Mouse (Mus musculus): ENCODE measurements around the gene Fam172a. TPM values are rescaled to one million over a fixed set of nuclear protein-coding genes. Genes with fewer than 3 reads are reported as not detected.

The Fam172a gene
- total RNA-seq, 2 experiments from 2014 or later: 19.3 to 40.4 TPM

DNA sequence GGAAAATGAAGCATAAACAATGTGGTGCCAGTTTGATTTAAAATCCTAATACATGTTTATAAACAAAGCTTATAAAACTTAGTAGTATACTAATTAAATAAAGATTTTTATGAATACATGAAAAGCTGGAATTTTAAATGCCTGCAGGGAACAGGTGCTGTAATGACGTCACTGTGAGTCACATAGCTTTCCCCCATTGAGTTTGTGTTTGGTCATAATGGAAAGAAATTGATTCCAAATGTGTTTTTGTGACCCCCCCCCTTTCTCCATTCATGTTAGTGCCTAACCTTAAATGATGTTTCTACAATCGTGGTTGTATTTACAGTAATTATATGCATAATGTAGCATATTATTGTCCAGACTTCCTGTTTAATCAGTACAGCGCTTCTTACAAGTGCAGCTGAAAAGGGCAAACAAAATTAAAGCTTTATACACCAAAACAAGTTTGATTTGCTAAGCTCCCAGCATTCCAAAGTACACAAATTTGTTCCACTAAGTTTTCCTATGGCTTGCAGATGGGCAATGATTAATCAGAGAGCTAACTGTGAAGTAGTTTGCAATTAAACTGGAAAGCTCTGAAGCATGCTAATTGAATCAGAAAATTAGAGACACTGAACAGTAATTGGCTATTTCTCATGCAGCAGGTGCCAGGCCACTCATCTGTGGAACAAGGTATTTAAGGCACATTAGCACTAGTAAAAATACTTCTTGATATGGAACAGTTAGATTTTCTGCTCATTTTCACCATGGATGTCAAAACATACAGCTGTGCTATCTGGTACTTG is 398.1 kb downstream of the Fam172a start:
- no peak for ATAC-seq (ENCODE audit: poor library complexity, severe bottlenecking)

DNA sequence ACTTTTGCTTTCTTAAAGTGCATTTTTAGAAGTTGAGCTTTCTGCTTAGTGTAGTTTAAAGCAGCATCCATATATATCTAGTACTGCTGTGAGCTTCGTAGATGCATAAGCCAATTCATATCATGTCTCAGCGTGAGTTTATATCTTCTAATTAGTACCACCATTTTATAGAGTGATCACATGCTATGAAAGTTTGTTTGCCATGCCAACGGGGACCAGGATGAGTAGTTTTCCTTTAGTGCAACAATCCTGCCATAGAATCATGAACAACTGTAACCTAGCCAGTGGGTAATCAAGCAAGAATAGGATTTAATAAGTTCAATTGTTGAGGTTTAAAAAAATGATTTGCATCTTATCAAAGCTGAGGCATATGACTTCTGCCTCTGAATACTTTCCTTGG is 398.8 kb downstream of the Fam172a start:
- ATAC-seq (ENCODE audit: poor library complexity, severe bottlenecking): no peak

DNA sequence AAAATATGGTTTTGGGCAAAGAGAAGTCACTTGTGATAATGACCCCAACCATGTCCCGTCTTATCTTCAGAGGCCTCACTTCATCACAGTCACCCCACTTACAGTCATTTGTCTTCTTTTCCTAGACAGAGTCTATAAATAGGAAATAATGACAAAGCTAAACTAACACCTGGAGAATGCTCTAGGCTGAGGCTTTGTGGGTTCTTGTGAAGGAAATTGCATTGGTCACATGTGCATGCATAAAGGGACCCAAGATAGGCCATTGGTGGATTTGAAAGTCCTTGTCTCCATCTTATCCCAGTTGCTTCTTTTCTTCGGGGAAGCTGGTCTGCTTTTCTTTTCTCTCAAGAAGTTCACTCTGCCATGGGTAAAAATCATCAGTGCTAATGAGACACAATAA is 400.5 kb downstream of the Fam172a start:
- no peak for ATAC-seq (ENCODE audit: poor library complexity, severe bottlenecking)

DNA sequence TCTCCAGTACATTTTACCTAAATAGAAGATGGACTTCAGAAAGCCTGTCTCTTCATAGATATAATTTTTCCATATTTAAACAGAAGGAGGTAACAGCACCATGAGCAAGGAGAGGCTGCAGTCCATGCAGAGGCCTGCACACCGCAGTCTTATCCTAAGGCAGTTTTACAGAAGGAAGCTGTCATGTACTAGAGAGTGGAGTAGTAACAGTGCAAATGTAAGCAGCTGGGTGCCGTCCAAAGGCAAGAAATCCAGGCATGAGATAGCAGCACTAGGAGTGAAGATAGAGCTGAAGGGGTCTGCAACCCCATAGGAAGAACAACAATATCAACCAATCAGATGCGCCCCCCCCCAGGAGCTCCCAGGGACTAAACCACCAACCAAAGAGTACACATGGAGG is 403.0 kb downstream of the Fam172a start:
- no peak for ATAC-seq (ENCODE audit: poor library complexity, severe bottlenecking)

DNA sequence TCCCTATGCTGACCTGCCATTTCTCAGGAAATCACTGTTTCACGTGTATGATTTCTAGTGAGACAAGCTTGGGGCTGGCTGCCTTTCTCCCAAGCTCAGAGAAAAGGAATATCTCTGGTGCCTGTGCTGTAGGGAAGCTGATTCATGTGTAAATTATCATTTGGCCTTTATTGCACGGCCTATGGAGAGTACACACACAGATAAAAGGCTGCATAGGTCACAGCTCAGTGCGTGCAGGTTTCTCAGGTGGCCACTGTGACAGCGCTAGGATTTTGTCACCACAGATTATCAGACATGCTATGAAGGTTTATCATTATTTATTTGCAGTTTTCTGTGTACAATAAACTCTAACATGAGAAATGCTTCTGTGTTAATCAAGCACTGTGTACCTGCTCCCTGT is 408.8 kb downstream of the Fam172a start:
- ATAC-seq (ENCODE audit: poor library complexity, severe bottlenecking): no peak

DNA sequence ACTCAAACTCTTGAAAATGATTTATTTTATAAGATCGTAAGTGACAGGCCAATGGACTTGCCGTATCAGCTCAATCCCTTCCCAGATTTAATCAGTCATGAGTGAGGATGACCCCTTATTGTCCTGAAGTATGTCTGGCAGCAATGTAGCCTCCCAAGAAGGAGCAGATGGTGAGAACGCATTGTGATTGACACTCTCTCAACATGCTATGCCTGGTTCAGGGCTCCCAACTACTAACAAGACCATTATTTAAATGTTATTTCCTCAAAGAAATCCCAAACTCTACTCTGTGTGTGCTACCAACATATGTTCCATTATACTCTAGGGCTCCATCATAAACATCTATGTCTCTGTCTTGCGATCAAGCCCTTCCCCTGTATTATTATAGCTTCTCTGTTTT is 412.1 kb downstream of the Fam172a start:
- no peak for ATAC-seq (ENCODE audit: poor library complexity, severe bottlenecking)

DNA sequence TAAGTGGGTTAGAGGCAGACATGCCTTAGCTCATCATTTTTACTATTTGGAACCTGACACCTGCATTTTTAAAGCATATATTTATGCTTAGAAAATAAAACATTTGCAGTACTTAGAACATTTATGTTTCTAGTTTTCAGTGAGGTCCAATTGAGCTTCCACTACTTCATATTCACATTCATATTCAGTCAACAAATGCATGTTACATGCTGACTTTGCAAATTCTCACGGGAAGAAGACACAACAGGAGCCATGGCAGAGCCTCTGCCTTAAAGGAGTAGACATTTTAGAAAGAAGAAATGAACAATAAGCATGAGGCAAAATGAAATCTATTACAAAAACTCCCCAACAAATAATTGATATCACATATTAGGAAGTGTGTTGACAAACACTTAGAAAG is 416.9 kb downstream of the Fam172a start:
- ATAC-seq (ENCODE audit: poor library complexity, severe bottlenecking): no peak

DNA sequence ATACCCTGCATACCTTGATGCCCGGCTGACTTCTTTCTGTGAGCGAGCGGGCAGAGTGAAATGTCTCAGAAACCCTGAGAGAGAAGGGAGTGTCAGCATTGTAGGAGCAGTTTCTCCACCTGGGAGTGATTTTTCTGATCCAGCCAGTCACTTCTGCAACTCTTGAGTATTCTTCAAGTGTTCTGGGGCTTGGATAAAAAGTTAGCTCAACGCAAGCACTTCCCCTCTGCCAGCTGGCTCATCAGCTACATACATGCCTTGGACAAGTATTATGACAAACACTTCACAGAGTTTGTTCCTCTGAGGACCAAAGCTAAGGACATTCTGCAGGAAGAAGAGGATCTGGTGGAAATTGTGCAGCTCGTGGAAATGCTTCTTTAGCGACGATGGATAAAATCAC is 420.2 kb downstream of the Fam172a start:
- ATAC-seq (ENCODE audit: poor library complexity, severe bottlenecking): no peak

DNA sequence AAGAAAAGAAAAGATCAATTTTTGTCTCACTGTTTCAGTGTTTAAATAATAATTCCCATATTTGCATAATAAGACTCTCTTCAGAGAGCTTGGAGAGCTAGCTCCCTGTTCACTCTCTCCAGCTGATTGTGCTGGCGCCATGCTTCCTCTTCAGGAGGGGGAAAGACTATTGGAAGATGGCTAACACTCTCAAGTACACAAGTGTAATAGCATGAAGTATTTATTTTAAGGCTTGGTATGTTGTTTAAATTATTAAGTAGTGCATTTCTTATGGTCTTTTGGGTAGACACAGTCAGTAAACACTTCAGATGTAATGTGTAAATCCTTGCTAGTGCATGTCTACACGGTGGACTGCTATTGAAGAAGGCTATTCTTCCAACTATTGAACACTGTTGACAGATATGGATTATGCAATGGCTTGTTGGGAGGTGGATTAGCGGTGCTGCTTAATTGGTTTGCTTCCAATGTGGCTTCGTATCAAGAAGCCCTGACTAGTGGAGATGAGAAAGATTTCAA is 422.1 kb downstream of the Fam172a start:
- no peak for ATAC-seq (ENCODE audit: poor library complexity, severe bottlenecking)

DNA sequence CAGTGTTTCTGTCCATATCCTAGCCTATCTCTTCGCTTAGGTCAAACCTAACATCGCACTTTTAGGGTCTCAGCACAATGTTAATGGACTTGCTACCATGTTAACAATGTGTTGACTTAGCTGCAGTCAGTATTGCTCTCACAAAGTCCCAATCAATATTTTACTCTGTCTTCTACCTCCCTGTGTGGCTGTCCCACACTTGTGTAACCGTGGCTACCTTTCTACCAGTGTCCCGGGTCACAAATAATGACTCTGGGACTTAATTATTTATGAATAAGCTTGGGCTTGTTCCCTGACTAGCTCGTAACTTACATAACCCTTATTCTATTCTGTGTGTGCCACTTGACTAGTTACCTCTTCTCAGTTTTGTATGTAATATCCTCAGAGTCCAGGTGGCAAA is 455.6 kb downstream of the Fam172a start:
- ATAC-seq (ENCODE audit: poor library complexity, severe bottlenecking): no peak

DNA sequence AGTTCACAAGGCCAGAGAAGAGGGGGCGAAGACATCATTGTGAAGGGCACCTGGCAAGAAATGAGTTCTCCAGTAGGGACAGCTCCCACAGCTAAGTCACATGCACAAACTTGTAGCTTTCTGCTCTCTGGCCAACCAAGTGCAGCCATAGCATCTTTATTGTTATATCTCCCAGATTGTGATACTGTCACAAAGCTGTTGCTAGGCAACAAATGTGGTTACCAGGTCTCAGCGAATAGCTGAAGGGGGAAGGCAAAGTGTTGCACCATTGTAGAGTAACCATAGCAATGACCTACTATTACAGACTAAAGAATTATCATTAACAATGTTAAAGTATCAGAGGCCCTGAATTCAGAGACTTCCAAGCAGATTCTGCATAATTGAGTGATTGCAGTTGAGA is 460.3 kb downstream of the Fam172a start:
- no peak for ATAC-seq (ENCODE audit: poor library complexity, severe bottlenecking)

DNA sequence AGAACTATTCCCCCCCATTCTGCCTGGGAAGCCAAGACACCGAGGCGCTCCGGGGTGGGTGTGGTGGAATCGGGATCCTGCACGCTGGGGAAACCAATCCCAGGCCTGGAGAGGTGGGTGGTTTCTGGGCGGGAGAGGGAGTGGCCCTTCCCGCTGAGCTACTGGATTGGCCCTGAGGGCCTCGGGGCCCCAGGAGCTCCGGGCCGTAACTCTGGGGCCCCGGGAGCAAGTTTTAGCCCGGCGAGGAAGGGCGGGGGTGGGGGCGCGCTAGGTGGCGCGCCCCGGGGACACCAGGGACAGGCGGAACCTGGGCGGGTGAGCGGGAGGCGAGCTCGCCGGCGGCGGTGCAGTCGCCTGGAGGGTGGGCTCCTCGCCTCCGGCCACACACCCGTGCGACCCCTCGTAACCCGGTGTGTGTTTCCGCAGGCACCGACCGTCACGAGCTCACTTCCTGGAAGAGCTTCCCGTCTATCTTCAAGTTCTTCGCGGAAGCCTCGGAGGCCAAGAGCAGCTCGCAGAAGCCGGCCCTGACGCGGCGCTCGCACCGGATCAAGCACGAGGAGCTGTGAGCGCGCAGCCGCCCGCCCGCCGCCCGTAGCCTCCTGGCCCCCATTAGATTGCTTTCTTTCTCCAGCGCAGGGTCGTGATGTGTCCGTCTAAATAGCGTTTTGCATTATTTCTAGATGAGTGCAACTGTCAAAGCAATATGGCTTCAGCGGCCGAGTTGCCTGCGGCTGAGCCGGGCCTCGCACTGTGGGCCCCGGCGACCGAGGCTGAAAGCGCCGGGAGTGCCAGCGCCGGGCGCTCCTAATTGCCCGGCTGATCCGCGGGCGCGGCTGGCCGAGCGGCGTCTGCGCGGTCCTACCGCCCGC is 461.5 kb downstream of the Fam172a start:
- ATAC-seq (ENCODE audit: poor library complexity, severe bottlenecking): peak; percentile 60

DNA sequence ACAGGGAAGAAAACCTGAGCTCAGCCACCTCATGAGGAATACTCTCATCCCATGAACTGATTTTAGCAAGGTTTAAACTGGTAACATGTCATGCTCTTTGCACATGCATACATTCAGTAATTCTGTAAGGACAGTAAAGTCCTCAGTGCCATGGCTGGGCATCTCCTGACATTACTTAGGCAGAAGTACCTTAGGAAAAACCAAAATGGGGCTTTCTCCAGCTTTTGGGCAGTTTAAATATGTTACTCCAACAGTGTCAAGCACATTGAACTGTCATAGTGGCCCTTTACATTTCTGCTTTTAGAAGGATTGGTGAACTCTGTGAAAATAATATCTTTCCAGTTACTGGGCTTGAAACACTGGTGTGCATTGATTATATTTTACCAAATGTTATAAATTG is 463.1 kb downstream of the Fam172a start:
- ATAC-seq (ENCODE audit: poor library complexity, severe bottlenecking): no peak

DNA sequence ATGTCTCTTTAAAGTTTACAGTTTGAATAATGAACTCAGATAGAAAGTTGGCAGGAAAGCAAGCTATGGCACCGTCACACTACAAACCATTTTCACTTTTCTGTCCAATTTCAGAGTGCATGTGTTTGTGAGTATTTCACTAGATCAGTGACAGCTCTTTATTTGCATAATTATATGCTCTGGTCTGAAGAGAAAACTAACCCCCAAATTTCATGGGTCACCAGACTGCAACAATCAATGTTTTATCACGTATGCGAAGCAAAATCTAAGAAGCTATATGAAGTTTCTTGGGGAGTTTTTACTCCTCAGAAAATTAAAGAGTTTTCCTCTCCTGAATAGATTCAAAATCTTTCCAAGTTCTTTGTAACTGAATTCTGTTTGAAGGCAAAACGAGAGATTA is 466.3 kb downstream of the Fam172a start:
- no peak for ATAC-seq (ENCODE audit: poor library complexity, severe bottlenecking)

DNA sequence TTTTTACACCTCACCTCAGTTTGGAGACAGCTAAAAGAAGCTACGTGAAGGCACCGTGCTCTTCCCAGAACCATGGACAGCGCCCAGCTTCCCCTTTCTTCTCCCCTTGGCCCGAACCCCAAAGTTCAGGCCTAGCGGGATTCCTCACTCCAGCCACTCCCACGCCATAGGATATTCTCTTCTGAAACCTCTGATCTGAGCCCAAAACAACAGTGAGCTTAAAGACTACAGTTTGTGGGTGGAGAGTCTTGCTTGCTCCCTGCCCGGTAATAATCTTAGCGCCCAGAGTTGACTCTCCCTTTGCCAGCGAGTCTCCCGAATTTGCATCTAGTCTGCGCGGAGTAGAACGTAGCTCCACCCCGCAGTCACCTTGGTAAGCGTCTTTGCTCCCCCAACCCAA is 469.5 kb downstream of the Fam172a start:
- ATAC-seq (ENCODE audit: poor library complexity, severe bottlenecking): no peak

DNA sequence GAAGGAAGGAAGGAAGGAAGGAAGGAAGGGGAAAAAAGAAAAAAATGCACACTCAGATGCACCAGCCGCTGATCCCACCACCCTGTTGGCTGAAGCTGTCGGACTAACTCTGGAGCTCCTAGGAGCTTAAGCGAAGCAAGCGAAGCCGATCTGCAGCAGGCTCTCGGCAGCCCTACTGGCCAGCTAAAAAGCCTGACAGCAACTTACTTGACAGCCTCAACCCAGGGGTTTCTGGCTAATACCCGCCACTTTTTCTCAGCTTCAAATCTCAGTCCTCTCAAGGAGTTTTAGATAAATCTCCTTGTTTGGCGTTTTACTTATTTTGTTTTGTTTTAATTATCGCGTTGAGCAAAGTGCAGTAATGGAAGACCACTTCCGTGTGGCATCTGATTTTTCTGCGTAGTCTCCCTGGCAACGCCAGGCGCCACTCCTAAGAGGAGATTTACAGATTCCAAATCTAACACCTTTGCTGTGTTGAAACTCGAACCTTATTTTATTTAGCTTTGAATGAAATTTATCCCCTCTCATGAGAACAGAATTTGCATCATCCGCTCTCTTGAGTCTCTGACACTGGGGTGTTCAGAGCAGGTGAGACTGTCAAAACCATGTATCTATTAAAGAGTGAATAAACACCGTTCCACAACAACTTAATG is 470.3 kb downstream of the Fam172a start:
- no peak for ATAC-seq (ENCODE audit: poor library complexity, severe bottlenecking)

DNA sequence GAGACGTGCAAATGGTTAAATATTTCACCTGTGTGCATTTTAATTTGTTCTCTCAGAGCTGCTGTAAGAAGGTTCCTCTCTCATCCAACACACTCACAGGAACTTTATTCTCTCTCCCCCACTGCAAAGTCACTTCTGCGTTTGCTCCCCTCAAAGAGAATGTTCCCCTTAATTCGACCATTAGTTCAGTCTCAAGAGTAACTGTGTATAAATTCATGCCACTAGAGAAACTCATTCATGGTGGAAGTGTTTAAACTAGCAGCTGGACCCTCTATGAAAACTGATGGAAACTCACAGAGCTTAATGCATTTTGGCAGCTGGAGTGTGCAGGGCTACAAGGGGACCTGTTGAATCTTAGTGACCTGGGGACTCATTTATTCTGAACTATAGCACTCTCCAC is 471.0 kb downstream of the Fam172a start:
- no peak for ATAC-seq (ENCODE audit: poor library complexity, severe bottlenecking)

DNA sequence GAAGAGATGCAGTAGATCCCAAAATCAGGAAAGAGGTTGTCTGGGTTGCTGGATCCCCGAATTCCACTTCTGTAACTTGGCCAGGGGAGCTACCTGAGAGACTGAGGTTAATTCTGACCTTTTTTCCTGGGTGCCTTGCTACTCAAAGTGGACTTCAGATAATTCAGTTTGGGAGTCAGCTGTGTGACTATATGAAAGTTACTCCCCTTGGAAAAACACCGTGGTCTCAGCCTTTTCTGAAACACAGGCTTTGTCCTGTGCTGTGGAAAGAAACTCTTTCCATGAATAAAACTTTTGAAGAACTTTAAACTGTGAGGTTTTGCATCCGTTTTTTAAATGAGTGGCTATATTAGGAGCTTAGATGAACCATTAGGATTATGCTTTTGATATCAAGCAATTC is 472.4 kb downstream of the Fam172a start:
- ATAC-seq (ENCODE audit: poor library complexity, severe bottlenecking): no peak

DNA sequence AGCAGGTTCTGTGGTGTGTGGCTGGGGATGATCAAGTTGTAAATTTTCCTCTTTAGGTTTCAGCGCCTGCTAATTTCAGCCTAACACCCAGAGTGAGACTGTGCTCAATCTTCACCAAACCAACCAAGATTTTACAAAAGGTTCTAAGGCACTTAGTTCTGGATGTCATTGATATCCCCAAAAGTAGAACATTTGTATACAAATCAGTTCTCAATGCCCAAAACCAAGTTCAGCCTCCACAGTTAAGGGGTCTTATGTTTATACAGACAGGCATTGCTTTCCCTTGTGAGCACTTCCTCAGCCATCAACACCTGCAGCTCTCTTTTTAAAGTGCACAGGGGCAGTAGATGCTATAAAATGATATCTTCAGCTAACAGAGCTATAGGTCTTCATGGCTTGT is 473.1 kb downstream of the Fam172a start:
- no peak for ATAC-seq (ENCODE audit: poor library complexity, severe bottlenecking)

DNA sequence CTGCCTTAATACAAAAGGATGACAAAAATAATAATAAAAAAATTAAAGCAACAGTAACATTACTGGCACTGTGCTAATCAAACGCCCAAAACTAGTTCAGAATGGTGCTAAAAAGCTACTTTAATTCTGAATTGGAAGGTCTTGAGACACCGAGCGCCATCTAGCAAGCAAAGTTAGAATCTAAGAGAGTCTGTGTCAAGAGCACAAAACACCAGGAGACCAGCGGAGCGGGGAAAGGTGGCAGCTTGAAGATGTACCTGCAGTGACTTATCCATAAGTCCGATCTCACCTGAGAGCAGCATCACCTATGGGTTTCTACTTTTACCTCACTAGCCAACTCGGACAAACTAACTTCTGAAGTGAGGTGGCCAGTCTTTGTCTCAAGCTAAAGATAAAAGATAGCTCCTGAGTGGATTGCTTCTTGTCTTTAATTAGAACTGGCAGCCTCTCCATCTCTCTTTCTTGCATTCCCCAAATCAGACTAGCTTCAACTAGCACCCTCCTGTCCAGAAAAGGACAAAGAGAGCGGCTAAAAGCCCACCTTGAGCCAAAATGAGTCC is 474.1 kb downstream of the Fam172a start:
- no peak for ATAC-seq (ENCODE audit: poor library complexity, severe bottlenecking)

DNA sequence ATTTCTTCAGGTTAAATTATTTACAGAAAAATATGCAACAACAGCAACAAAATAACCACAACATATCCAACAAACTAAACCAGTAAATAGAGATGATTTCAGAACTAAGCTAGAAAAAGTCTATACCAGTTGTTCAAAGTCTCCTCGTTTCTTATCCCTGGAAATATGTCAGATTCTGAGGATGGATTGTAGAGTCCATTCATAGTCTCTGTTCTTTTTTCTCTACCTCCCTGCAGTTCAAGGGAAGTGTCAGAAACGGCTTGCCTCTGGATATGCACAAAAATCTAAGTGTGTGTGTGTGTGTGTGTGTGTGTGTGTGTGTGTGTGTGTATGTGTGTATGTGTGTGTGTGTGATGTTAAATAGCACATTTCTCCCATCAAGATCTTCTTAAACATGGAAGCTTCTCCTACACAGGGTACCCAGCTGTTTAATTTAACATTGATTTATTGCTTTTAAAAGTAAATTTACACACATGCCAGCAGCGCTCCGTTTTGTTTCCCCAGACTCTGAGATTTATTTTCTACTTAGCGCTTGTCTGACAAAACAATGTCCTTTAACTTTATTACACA is 475.6 kb downstream of the Fam172a start:
- no peak for ATAC-seq (ENCODE audit: poor library complexity, severe bottlenecking)
